Mouse (Mus musculus) testis, adult 2 months (tissue): ENCODE data around the gene Gm20388. TPM values are rescaled to one million over a fixed set of nuclear protein-coding genes. Genes with fewer than 3 reads are reported as not detected.

ENCODE experiments used
- H3K27ac ChIP-seq: fragments of 200-500 bp; 2 replicates; pipeline ENCODE4 v1.5.1; 2012; ENCODE audit warnings: low read depth, low read length; ENCODE audit not compliant: control insufficient read depth, insufficient read depth
- H3K27me3 ChIP-seq: fragments of 200-500 bp; 2 replicates; pipeline ENCODE4 v1.6.1; 2012; ENCODE audit warnings: mild to moderate bottlenecking, low read length, moderate library complexity; ENCODE audit not compliant: control insufficient read depth, insufficient read depth
- H3K36me3 ChIP-seq: fragments of 200-500 bp; 2 replicates; pipeline ENCODE4 v1.6.1; 2012; ENCODE audit warnings: mild to moderate bottlenecking, low read length; ENCODE audit not compliant: control insufficient read depth, insufficient read depth
- H3K4me1 ChIP-seq: fragments of 200-500 bp; 2 replicates; pipeline ENCODE4 v1.6.1; 2012; ENCODE audit warnings: low read length; ENCODE audit not compliant: control insufficient read depth, insufficient read depth
- H3K4me3 ChIP-seq: fragments of 200-500 bp; 2 replicates; pipeline ENCODE4 v1.5.1; 2012; ENCODE audit warnings: low read depth, mild to moderate bottlenecking, low read length, moderate library complexity, mixed read lengths; ENCODE audit not compliant: control insufficient read depth
- CTCF ChIP-seq: fragments of 200-500 bp; IDR thresholded peaks from 2 replicates; pipeline ENCODE4 v1.5.1; 2012; ENCODE audit warnings: low read depth, mild to moderate bottlenecking, inconsistent platforms, low read length, moderate library complexity; ENCODE audit not compliant: control insufficient read depth, insufficient read depth, insufficient replicate concordance
- POLR2A ChIP-seq: fragments of 200-500 bp; IDR thresholded peaks from 2 replicates; pipeline ENCODE4 v1.6.1; 2012; ENCODE audit warnings: low read depth, mild to moderate bottlenecking, inconsistent platforms, low read length, moderate library complexity; ENCODE audit not compliant: control insufficient read depth
- polyA plus RNA-seq: library from polyadenylated mRNA; depleted of rRNA; stranded (reverse); fragments of >200 nt; gene quantifications from 2 replicates; pipeline ENCODE4 v1.2.3, GENCODE M21; 2012

Gm20388 gene
- polyA plus RNA-seq, 1 experiment, result 5.6 TPM

DNA sequence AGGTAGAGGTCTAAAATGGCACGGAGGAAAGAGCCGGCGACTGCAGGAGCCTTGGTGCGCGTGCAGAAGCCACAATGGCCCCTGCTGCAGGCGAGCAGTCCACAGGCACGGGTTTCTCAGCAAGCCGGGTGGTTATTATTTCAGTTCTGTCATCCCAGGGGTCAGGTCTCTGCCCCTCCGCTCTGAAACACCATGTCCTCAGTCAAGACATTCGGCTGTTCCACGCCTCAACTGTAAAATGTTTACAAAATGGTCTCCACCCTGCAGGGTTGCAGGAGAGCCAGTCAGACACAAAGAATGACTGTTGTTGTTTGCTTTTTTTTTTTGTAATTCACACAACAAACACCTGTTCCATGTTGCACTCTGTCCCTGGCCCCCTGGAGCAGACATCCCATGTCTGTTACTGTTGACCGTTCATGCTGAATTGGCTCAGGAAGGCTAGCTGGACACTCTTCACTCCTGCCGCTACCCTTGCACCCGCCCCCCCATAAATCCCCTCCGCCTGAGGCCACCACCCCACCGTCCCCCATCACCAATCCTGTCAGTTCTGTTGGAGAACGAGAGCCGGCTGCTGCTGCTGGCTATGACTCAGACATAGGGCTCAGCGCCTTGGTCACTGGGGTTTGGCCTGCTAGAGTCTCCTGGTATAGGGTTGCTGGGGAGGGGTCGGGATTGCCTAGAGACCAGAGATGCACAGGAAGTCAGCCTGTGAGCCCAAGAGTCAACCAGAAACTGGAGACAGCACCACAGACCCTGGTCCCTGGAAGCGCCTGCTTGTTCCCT, 350.9 kb downstream of the Gm20388 start:
- Histone ChIP-seq H3K4me3 (no peak overlapping the region), H3K36me3 (no peaks in the 10 kb centered on the region), H3K27ac (no peak overlapping the region), H3K27me3 (no peaks in the 10 kb centered on the region), H3K4me1 (no peaks in the 10 kb centered on the region)
- TF ChIP-seq CTCF (no peak), POLR2A (no peak)

DNA sequence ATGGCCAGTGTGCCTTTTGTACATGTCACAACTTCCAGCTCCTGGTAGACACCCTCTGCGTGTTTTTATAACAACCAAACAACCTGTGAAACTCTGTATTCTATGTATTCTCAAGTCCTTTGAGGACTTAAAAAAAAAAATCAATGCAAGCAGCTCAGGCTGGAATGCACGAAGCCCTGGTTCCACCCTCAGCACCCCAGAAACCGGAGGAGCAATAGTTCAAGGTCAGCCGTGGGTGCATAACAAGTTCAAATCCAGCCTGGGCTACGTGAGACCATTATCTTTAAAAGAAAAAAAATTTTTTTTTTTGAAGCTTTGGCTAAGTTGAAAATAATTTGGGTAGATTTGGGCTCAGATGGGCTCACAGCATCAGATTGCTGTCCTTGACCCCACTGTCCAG, 353.2 kb downstream of the Gm20388 start:
- no peak overlapping the region for H3K4me3 ChIP-seq
- H3K27me3 ChIP-seq, result no peaks in the 10 kb centered on the region
- H3K27ac ChIP-seq, result no peak overlapping the region
- H3K36me3 ChIP-seq, result no peaks in the 10 kb centered on the region
- TF ChIP-seq POLR2A, result no peak
- no peak for TF ChIP-seq CTCF
- H3K4me1 ChIP-seq, result peaks cover 10% of the 10 kb centered on the region

GRCm38 (mm10) chr8:120264388-120264943, 353.8 kb downstream of the Gm20388 start:
- H3K4me1 ChIP-seq, result peaks cover 13% of the 10 kb centered on the region

DNA sequence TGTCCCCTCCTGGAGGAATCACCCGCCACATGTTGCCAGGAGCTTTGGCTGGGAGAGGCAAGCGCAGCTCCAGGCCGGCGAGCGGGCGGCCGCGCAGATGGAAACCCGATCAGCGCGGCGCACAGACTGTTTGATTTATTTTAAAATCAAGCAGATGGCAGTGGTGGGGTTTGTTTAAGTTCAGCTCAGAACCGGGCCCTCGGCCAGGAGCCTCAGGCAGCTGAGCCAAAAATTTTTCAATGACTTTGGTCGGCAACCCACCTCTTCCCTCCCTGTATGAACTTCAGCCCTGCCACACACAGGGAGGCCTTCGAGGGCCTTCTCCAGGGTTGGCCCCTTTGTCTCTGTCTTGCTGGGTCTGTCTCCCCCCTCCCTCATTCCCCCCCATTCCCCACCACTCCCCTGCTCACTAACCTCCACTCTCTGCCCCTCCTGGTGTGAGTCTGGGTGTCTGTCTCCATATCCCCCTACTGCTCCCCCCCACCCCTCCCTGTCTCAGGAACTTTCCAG, 354.4 kb downstream of the Gm20388 start:
- TF ChIP-seq CTCF (no peak), POLR2A (no peak)
- Histone ChIP-seq H3K4me3 (no peak overlapping the region), H3K27me3 (no peaks in the 10 kb centered on the region), H3K27ac (no peak overlapping the region), H3K4me1 (peaks cover 13% of the 10 kb centered on the region), H3K36me3 (no peaks in the 10 kb centered on the region)

More at GRCm38 (mm10) chr8:120264388-120264943, 353.8 kb downstream of the Gm20388 start:
- Histone ChIP-seq H3K4me3 (no peak overlapping the region), H3K36me3 (no peaks in the 10 kb centered on the region), H3K27ac (no peak overlapping the region), H3K27me3 (no peaks in the 10 kb centered on the region)
- no peak for TF ChIP-seq POLR2A
- TF ChIP-seq CTCF, result no peak

DNA sequence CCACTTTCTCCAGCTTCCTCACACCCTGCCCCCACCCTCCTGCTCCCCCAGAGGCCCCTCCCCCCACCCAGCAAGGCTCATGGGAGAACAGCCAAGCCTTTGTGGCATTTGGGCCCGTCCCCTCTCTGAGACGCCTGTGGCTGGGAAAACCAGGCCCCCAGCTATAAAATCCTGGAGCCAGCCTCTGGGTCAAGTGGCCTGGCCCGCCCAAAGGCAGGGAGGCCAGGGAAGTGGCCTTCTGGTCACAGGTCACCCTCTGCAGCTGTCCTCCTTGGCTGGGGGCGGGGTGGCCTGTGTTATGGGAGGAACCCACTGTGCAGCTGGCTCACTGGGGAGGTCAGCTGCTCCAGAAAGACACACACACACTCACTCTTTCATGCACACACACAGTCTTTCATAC, 354.8 kb downstream of the Gm20388 start:
- peaks cover 13% of the 10 kb centered on the region for H3K4me1 ChIP-seq
- TF ChIP-seq POLR2A, result no peak
- no peak for TF ChIP-seq CTCF
- no peak overlapping the region for H3K27ac ChIP-seq
- H3K27me3 ChIP-seq, result no peaks in the 10 kb centered on the region
- H3K36me3 ChIP-seq, result no peaks in the 10 kb centered on the region
- H3K4me3 ChIP-seq, result no peak overlapping the region

- no peak overlapping the region for H3K4me3 ChIP-seq
- no peaks in the 10 kb centered on the region for H3K27me3 ChIP-seq
- no peak overlapping the region for H3K27ac ChIP-seq
- peaks cover 13% of the 10 kb centered on the region for H3K4me1 ChIP-seq
- TF ChIP-seq POLR2A, result no peak
- no peak for TF ChIP-seq CTCF
- no peaks in the 10 kb centered on the region for H3K36me3 ChIP-seq
Observed at GRCm38 (mm10) chr8:120268541-120268980, 357.9 kb downstream of the Gm20388 start.

DNA sequence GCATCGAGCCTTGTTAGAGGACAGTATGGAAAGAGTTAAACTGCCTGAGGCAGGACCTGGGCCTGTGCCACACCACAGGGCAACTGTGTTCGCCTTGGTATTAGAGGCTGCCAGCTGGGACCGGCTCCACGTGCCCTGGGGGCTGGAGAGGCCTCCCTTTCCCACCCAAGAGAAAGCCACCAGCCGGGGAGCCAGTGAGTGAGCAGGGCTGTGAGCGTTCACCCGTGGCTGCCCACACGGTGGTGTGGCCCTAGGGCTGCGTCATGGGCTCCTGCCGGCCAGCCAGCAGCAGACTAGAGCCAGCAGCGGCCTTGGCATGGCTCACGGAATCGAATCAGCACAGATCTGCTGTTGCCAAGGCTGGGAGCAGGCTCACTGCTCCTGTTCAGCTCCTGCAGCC, 359.8 kb downstream of the Gm20388 start:
- H3K4me3 ChIP-seq, result no peak overlapping the region
- peaks cover 13% of the 10 kb centered on the region for H3K4me1 ChIP-seq
- H3K27ac ChIP-seq, result no peak overlapping the region
- no peaks in the 10 kb centered on the region for H3K36me3 ChIP-seq
- TF ChIP-seq POLR2A, result no peak
- no peak for TF ChIP-seq CTCF
- H3K27me3 ChIP-seq, result no peaks in the 10 kb centered on the region
